Mouse (Mus musculus): ENCODE data around the gene Ccdc190. TPM values are rescaled to one million over a fixed set of nuclear protein-coding genes. Genes with fewer than 3 reads are reported as not detected.
A peak's percentile ranks its signal among the peaks of the same experiment; 100 is the strongest.

Ccdc190 gene
- total RNA-seq, 1 experiment: 0.40 TPM

- no peak for DNase-seq (ENCODE audit: low read depth, low spot score)
- H3K9me3 ChIP-seq (ENCODE audit: control insufficient read depth, insufficient read depth, low read depth, low read length): no peaks in the 10 kb centered on the region
- no peak overlapping the region for H3K27ac ChIP-seq (ENCODE audit: insufficient read depth, low read depth, low read length, poor library complexity, severe bottlenecking)
- no peak overlapping the region for H3K4me3 ChIP-seq (ENCODE audit: insufficient read depth in 1 of 2, low read depth in 1 of 2, low read length in 2 of 2, poor library complexity in 1 of 2, severe bottlenecking in 1 of 2)
- in situ Hi-C loops (cut with MboI; ENCODE audit: low sequenced_read_pairs in 2 of 2, unreplicated experiment in 2 of 2): loop anchor here in 1 of 2 experiments (25.0 kb wide), 1 partner anchor 254 kb away; the partner anchor contains the start of gene Rgs5
- TF ChIP-seq HCFC1 (IDR thresholded peaks at IDR 0.05; ENCODE audit: borderline replicate concordance, insufficient read depth, low read length) (no peak), CHD2 (IDR thresholded peaks at IDR 0.05; ENCODE audit: low read depth, low read length) (no peak), ZNF384 (IDR thresholded peaks at IDR 0.05; ENCODE audit: low read depth, low read length) (no peak), MAFK (IDR thresholded peaks at IDR 0.05; ENCODE audit: insufficient read depth, low read depth, low read length) (no peak), ZC3H11A (IDR thresholded peaks at IDR 0.05; ENCODE audit: borderline replicate concordance, low read depth, low read length) (no peak)
- no peak overlapping the region for H3K9ac ChIP-seq (ENCODE audit: insufficient read depth, low read depth, low read length, poor library complexity, severe bottlenecking)
- no peaks in the 10 kb centered on the region for H3K36me3 ChIP-seq (ENCODE audit: control insufficient read depth, insufficient read depth, low read length, poor library complexity, severe bottlenecking)
- no peaks in the 10 kb centered on the region for H3K4me1 ChIP-seq (ENCODE audit: control insufficient read depth in 2 of 2, insufficient read depth in 2 of 2, low read length in 2 of 2, poor library complexity in 1 of 2)
These were observed 11.8 kb upstream of the Ccdc190 start for GRCm38 (mm10) chr1:169916659-169917058.

- no peak for TF ChIP-seq ZC3H11A (IDR thresholded peaks at IDR 0.05; ENCODE audit: borderline replicate concordance, low read depth, low read length)
- no peaks in the 10 kb centered on the region for H3K9me3 ChIP-seq (ENCODE audit: control insufficient read depth, insufficient read depth, low read depth, low read length)
- H3K4me3 ChIP-seq (ENCODE audit: insufficient read depth in 1 of 2, low read depth in 1 of 2, low read length in 2 of 2, poor library complexity in 1 of 2, severe bottlenecking in 1 of 2): no peak overlapping the region
- no peak overlapping the region for H3K27ac ChIP-seq (ENCODE audit: insufficient read depth, low read depth, low read length, poor library complexity, severe bottlenecking)
- no peak for DNase-seq (ENCODE audit: low read depth, low spot score)
- no peaks in the 10 kb centered on the region for H3K4me1 ChIP-seq (ENCODE audit: control insufficient read depth in 2 of 2, insufficient read depth in 2 of 2, low read length in 2 of 2, poor library complexity in 1 of 2)
- in situ Hi-C loops (cut with MboI; ENCODE audit: low sequenced_read_pairs in 2 of 2, unreplicated experiment in 2 of 2): loop anchor here in 1 of 2 experiments (25.0 kb wide), 1 partner anchor 255 kb away; the partner anchor contains the start of gene Rgs5
- H3K36me3 ChIP-seq (ENCODE audit: control insufficient read depth, insufficient read depth, low read length, poor library complexity, severe bottlenecking): no peaks in the 10 kb centered on the region
- H3K9ac ChIP-seq (ENCODE audit: insufficient read depth, low read depth, low read length, poor library complexity, severe bottlenecking): no peak overlapping the region
These were observed 11.2 kb upstream of the Ccdc190 start for GRCm38 (mm10) chr1:169917115-169917796.

- no peak overlapping the region for H3K27ac ChIP-seq (ENCODE audit: insufficient read depth, low read depth, low read length, poor library complexity, severe bottlenecking)
These were observed 10.4 kb upstream of the Ccdc190 start for GRCm38 (mm10) chr1:169917998-169918397.

GRCm38 (mm10) chr1:169919211-169919610, 9.2 kb upstream of the Ccdc190 start:
- Histone ChIP-seq H3K9ac (ENCODE audit: insufficient read depth, low read depth, low read length, poor library complexity, severe bottlenecking) (no peak overlapping the region), H3K9me3 (ENCODE audit: control insufficient read depth, insufficient read depth, low read depth, low read length) (no peaks in the 10 kb centered on the region), H3K4me1 (ENCODE audit: control insufficient read depth in 2 of 2, insufficient read depth in 2 of 2, low read length in 2 of 2, poor library complexity in 1 of 2) (no peaks in the 10 kb centered on the region), H3K4me3 (ENCODE audit: insufficient read depth in 1 of 2, low read depth in 1 of 2, low read length in 2 of 2, poor library complexity in 1 of 2, severe bottlenecking in 1 of 2) (no peak overlapping the region), H3K27ac (ENCODE audit: insufficient read depth, low read depth, low read length, poor library complexity, severe bottlenecking) (no peak overlapping the region), H3K36me3 (ENCODE audit: control insufficient read depth, insufficient read depth, low read length, poor library complexity, severe bottlenecking) (no peaks in the 10 kb centered on the region)
- DNase-seq (ENCODE audit: low read depth, low spot score): peak; percentile 79
- in situ Hi-C loops (cut with MboI; ENCODE audit: low sequenced_read_pairs in 2 of 2, unreplicated experiment in 2 of 2): loop anchor here in 1 of 2 experiments (25.0 kb wide), 1 partner anchor 257 kb away; the partner anchor contains the start of gene Rgs5
- TF ChIP-seq HCFC1 (IDR thresholded peaks at IDR 0.05; ENCODE audit: borderline replicate concordance, insufficient read depth, low read length) (no peak), ZC3H11A (IDR thresholded peaks at IDR 0.05; ENCODE audit: borderline replicate concordance, low read depth, low read length) (peak; percentile 73), ZNF384 (IDR thresholded peaks at IDR 0.05; ENCODE audit: low read depth, low read length) (no peak), CHD2 (IDR thresholded peaks at IDR 0.05; ENCODE audit: low read depth, low read length) (no peak)

More at GRCm38 (mm10) chr1:169917998-169918397, 10.4 kb upstream of the Ccdc190 start:
- no peaks in the 10 kb centered on the region for H3K36me3 ChIP-seq (ENCODE audit: control insufficient read depth, insufficient read depth, low read length, poor library complexity, severe bottlenecking)
- in situ Hi-C loops (cut with MboI; ENCODE audit: low sequenced_read_pairs in 2 of 2, unreplicated experiment in 2 of 2): loop anchor here in 1 of 2 experiments (25.0 kb wide), 1 partner anchor 256 kb away; the partner anchor contains the start of gene Rgs5
- DNase-seq (ENCODE audit: low read depth, low spot score): peak; percentile 58
- H3K9me3 ChIP-seq (ENCODE audit: control insufficient read depth, insufficient read depth, low read depth, low read length): no peaks in the 10 kb centered on the region
- H3K4me3 ChIP-seq (ENCODE audit: insufficient read depth in 1 of 2, low read depth in 1 of 2, low read length in 2 of 2, poor library complexity in 1 of 2, severe bottlenecking in 1 of 2): no peak overlapping the region
- no peak overlapping the region for H3K9ac ChIP-seq (ENCODE audit: insufficient read depth, low read depth, low read length, poor library complexity, severe bottlenecking)
- no peaks in the 10 kb centered on the region for H3K4me1 ChIP-seq (ENCODE audit: control insufficient read depth in 2 of 2, insufficient read depth in 2 of 2, low read length in 2 of 2, poor library complexity in 1 of 2)
- peak; percentile 29; the same call in 1 of the 2 replicates for TF ChIP-seq ZC3H11A (IDR thresholded peaks at IDR 0.05; ENCODE audit: borderline replicate concordance, low read depth, low read length)
- TF ChIP-seq ZNF384 (IDR thresholded peaks at IDR 0.05; ENCODE audit: low read depth, low read length): no peak

Data from ES-E14 (cell line).